Mouse (Mus musculus) spleen, adult 2 months (tissue): Measurements from ENCODE around the gene Podxl. TPM values are rescaled to one million over a fixed set of nuclear protein-coding genes. Genes with fewer than 3 reads are reported as not detected.

Experiments used
- DNase-seq, 2 experiments: peaks; one replicate each; pipeline versions ENCODE4 v3.0.0 to v3.0.0-alpha.2; 2012 to 2021; ENCODE audit warnings: low spot score in 2 of 2, low read depth in 1 of 2
- H3K27ac ChIP-seq: fragments of 200-500 bp; 2 replicates; pipeline ENCODE4 v1.5.1; 2012; ENCODE audit warnings: low read length, inconsistent platforms; ENCODE audit not compliant: insufficient read depth
- H3K27me3 ChIP-seq: fragments of 200-500 bp; 2 replicates; pipeline ENCODE4 v1.6.1; 2012; ENCODE audit warnings: mild to moderate bottlenecking, moderate library complexity, low read length, inconsistent platforms; ENCODE audit not compliant: control insufficient read depth, insufficient read depth
- H3K36me3 ChIP-seq: fragments of 200-500 bp; 2 replicates; pipeline ENCODE4 v1.6.1; 2012; ENCODE audit warnings: mild to moderate bottlenecking, low read length, inconsistent platforms; ENCODE audit not compliant: control insufficient read depth, insufficient read depth
- H3K4me1 ChIP-seq: fragments of 200-500 bp; 2 replicates; pipeline ENCODE4 v1.6.1; 2011; ENCODE audit warnings: inconsistent platforms; ENCODE audit not compliant: control insufficient read depth, insufficient read depth, insufficient read length
- H3K4me3 ChIP-seq: fragments of 200-500 bp; 2 replicates; pipeline ENCODE4 v1.5.1; 2011; ENCODE audit warnings: mild to moderate bottlenecking, inconsistent platforms; ENCODE audit not compliant: insufficient read depth, insufficient read length; ENCODE audit errors: extremely low read depth
- CTCF ChIP-seq: fragments of 200-500 bp; IDR thresholded peaks from 2 replicates; pipeline ENCODE4 v1.5.1; 2011; ENCODE audit warnings: mild to moderate bottlenecking, inconsistent platforms; ENCODE audit not compliant: insufficient read depth, insufficient read length, insufficient replicate concordance; ENCODE audit errors: extremely low read depth
- POLR2A ChIP-seq: fragments of 200-500 bp; IDR thresholded peaks from 2 replicates; pipeline ENCODE4 v1.6.1; 2011; ENCODE audit warnings: low read depth, low read length, inconsistent platforms
- WGBS: fragments of 180-500 bp; shearing (Covaris S2); methylation state at CpG from one replicate; pipeline ENCODE4 v1.1.7; 2018; 5-methylcytosine and 5-hydroxymethylcytosine counted together
- polyA plus RNA-seq: library from polyadenylated mRNA; depleted of rRNA; stranded (reverse); fragments of >200 nt; gene quantifications from 2 replicates; pipeline ENCODE4 v1.2.3, GENCODE M21; 2012; rRNA removed

Podxl gene
- polyA plus RNA-seq, 1 experiment = 5.4 TPM

- 88% methylated on average over 2 of the region's 2 CpGs for WGBS
- TF ChIP-seq POLR2A (no peak), CTCF (no peak)
- H3K4me3 ChIP-seq = no peak overlapping the region
- DNase-seq = no peak
- no peaks in the 10 kb centered on the region for H3K27me3 ChIP-seq
- H3K27ac ChIP-seq = no peak overlapping the region
- H3K4me1 ChIP-seq = no peaks in the 10 kb centered on the region
- H3K36me3 ChIP-seq = peaks cover 16% of the 10 kb centered on the region
Observed at GRCm38 (mm10) chr6:31495122-31495731, 68.6 kb downstream of the Podxl start.

- 96% methylated on average over 7 of the region's 7 CpGs for whole genome bisulfite sequencing
- no peak for TF ChIP-seq POLR2A
- no peak for TF ChIP-seq CTCF
- Histone ChIP-seq H3K27ac (no peak overlapping the region), H3K4me1 (0 out of 2 replicates have a peak, but pooled peaks cover 2% of the 10 kb centered on the region), H3K36me3 (peaks cover 11% of the 10 kb centered on the region; the same call in 1 of the 2 replicates), H3K4me3 (no peak overlapping the region), H3K27me3 (no peaks in the 10 kb centered on the region)
- DNase-seq = no peak
Observed at GRCm38 (mm10) chr6:31489950-31490349, 73.8 kb downstream of the Podxl start.

- Histone ChIP-seq H3K27me3 (no peaks in the 10 kb centered on the region), H3K4me1 (0 out of 2 replicates have a peak, but pooled peaks cover 2% of the 10 kb centered on the region), H3K4me3 (no peak overlapping the region), H3K36me3 (peaks cover 6% of the 10 kb centered on the region; the same call in 1 of the 2 replicates), H3K27ac (no peak overlapping the region)
- DNase-seq = no peak
- TF ChIP-seq CTCF = no peak
- TF ChIP-seq POLR2A = no peak
- WGBS = 90% methylated on average over 2 of the region's 2 CpGs
Observed at GRCm38 (mm10) chr6:31486601-31487000, 77.2 kb downstream of the Podxl start.

GRCm38 (mm10) chr6:31480008-31480407, 83.8 kb downstream of the Podxl start:
- H3K27me3 ChIP-seq = no peaks in the 10 kb centered on the region
- no peak overlapping the region for H3K4me3 ChIP-seq
- TF ChIP-seq CTCF = no peak
- TF ChIP-seq POLR2A = no peak
- no peaks in the 10 kb centered on the region for H3K4me1 ChIP-seq
- peaks cover 12% of the 10 kb centered on the region for H3K36me3 ChIP-seq
- WGBS = 95% methylated on average over 4 of the region's 4 CpGs
- no peak overlapping the region for H3K27ac ChIP-seq
- DNase-seq = no peak

- H3K27ac ChIP-seq = no peak overlapping the region
- H3K27me3 ChIP-seq = no peaks in the 10 kb centered on the region
- WGBS = 96% methylated on average over 4 of the region's 4 CpGs
- no peak for DNase-seq
- TF ChIP-seq CTCF (no peak; the same call in 1 of the 2 replicates), POLR2A (no peak)
- H3K4me1 ChIP-seq = no peaks in the 10 kb centered on the region
- H3K4me3 ChIP-seq = no peak overlapping the region
- peaks cover 12% of the 10 kb centered on the region for H3K36me3 ChIP-seq
Observed at GRCm38 (mm10) chr6:31478221-31478620, 85.6 kb downstream of the Podxl start.

Other genes starting within 250 kb of the Podxl start
- 12.1 and 21.0 TPM in 2 replicates for gene Mkln1, start 165.2 kb downstream of the Podxl start, polyA plus RNA-seq